Mouse (Mus musculus): Measurements from ENCODE around the gene Ppp1r16b. TPM values are rescaled to one million over a fixed set of nuclear protein-coding genes. Genes with fewer than 3 reads are reported as not detected.
A peak's percentile ranks its signal among the peaks of the same experiment; 100 is the strongest.

Gene Ppp1r16b
- polyA plus RNA-seq, 1 experiment from 2014 or later = 30.6 TPM

GRCm38 (mm10) chr2:158700535-158701256, 35.5 kb downstream of the Ppp1r16b start:
- H3K9me3 ChIP-seq (ENCODE audit: low read length) = no peaks in the 10 kb centered on the region
- WGBS = 87% methylated on average over 17 of the region's 17 CpGs
- H3K4me3 ChIP-seq (ENCODE audit: low read depth, low read length) = no peak overlapping the region
- H3K4me1 ChIP-seq (ENCODE audit: insufficient read depth, low read depth, low read length) = peaks cover 4% of the 10 kb centered on the region; the same call in 1 of the 2 replicates
- H3K27ac ChIP-seq (ENCODE audit: low read length) = no peak overlapping the region
- H3K9ac ChIP-seq (replicated peaks; ENCODE audit: low read depth) = no peak overlapping the region
- ATAC-seq (no peak), DNase-seq (ENCODE audit: low spot score) (no peak)
- TF ChIP-seq EP300 (IDR thresholded peaks at IDR 0.05) (no peak), CTCF (IDR thresholded peaks at IDR 0.05) (no peak)
- H3K36me3 ChIP-seq (ENCODE audit: insufficient read depth, low read length) = no peaks in the 10 kb centered on the region
- H3K27me3 ChIP-seq (replicated peaks; ENCODE audit: insufficient read depth, low read length) = no peaks in the 10 kb centered on the region
- H3K4me2 ChIP-seq (replicated peaks; ENCODE audit: low read depth, low read length) = no peak overlapping the region

- Histone ChIP-seq H3K9ac (replicated peaks; ENCODE audit: low read depth) (no peak overlapping the region), H3K9me3 (ENCODE audit: low read length) (no peaks in the 10 kb centered on the region)
These were observed 36.3 kb downstream of the Ppp1r16b start for GRCm38 (mm10) chr2:158701505-158701904.

GRCm38 (mm10) chr2:158702176-158702575, 37.0 kb downstream of the Ppp1r16b start:
- no peak overlapping the region for H3K4me3 ChIP-seq (ENCODE audit: low read depth, low read length)
- peak; percentile 48 for ATAC-seq
- H3K27ac ChIP-seq (ENCODE audit: low read length) = peak overlapping the region; percentile 38; the same call in 1 of the 2 replicates
- TF ChIP-seq EP300 (IDR thresholded peaks at IDR 0.05) (peak; percentile 86), CTCF (IDR thresholded peaks at IDR 0.05) (no peak)
- no peak overlapping the region for H3K4me2 ChIP-seq (replicated peaks; ENCODE audit: low read depth, low read length)
- no peak for DNase-seq (ENCODE audit: low spot score)
- no peak overlapping the region for H3K9ac ChIP-seq (replicated peaks; ENCODE audit: low read depth)
- 20% methylated on average over 5 of the region's 5 CpGs for WGBS
- no peaks in the 10 kb centered on the region for H3K27me3 ChIP-seq (replicated peaks; ENCODE audit: insufficient read depth, low read length)
- no peaks in the 10 kb centered on the region for H3K36me3 ChIP-seq (ENCODE audit: insufficient read depth, low read length)
- H3K9me3 ChIP-seq (ENCODE audit: low read length) = no peaks in the 10 kb centered on the region
- H3K4me1 ChIP-seq (ENCODE audit: insufficient read depth, low read depth, low read length) = peaks cover 4% of the 10 kb centered on the region; the same call in 1 of the 2 replicates

More at GRCm38 (mm10) chr2:158701505-158701904, 36.3 kb downstream of the Ppp1r16b start:
- no peak overlapping the region for H3K4me3 ChIP-seq (ENCODE audit: low read depth, low read length)
- no peaks in the 10 kb centered on the region for H3K36me3 ChIP-seq (ENCODE audit: insufficient read depth, low read length)
- TF ChIP-seq CTCF (IDR thresholded peaks at IDR 0.05) = no peak
- H3K27ac ChIP-seq (ENCODE audit: low read length) = peak overlapping the region; percentile 38
- ATAC-seq (peak; percentile 32; the same call in 1 of the 2 replicates), DNase-seq (ENCODE audit: low spot score) (no peak)
- peaks cover 4% of the 10 kb centered on the region; the same call in 1 of the 2 replicates for H3K4me1 ChIP-seq (ENCODE audit: insufficient read depth, low read depth, low read length)
- no peaks in the 10 kb centered on the region for H3K27me3 ChIP-seq (replicated peaks; ENCODE audit: insufficient read depth, low read length)
- 62% methylated on average over 9 of the region's 9 CpGs for WGBS
- H3K4me2 ChIP-seq (replicated peaks; ENCODE audit: low read depth, low read length) = 0 out of 2 replicates have a peak overlapping the region, but pooled peaks have one; percentile 1

DNA sequence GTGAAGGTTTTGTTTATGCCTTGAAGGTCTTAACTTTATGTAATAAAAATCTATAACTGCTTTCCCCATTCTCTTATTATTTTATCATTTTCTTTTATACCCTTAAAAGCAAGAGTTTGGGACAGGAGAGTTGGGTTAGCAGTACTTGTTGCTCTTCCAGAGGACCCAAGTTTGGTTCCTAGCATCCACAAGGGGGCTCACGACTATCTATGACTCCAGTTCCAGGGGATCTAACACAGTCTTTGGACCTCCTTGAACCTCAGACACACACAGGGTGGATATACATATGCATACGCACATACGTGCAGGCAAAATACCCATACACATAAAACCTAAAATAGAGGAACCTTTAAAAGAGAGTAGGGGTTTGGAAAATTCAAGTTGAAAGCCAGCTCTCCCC, 39.5 kb downstream of the Ppp1r16b start:
- TF ChIP-seq EP300 (IDR thresholded peaks at IDR 0.05) = no peak
- TF ChIP-seq CTCF (IDR thresholded peaks at IDR 0.05) = peak; percentile 32
- no peak overlapping the region for H3K27ac ChIP-seq (ENCODE audit: low read length)
- H3K9me3 ChIP-seq (ENCODE audit: low read length) = no peaks in the 10 kb centered on the region
- no peak overlapping the region for H3K9ac ChIP-seq (replicated peaks; ENCODE audit: low read depth)
- no peaks in the 10 kb centered on the region for H3K36me3 ChIP-seq (ENCODE audit: insufficient read depth, low read length)
- DNase-seq (ENCODE audit: low spot score) (no peak), ATAC-seq (no peak)
- peaks cover 4% of the 10 kb centered on the region; the same call in 1 of the 2 replicates for H3K4me1 ChIP-seq (ENCODE audit: insufficient read depth, low read depth, low read length)
- 68% methylated on average over 3 of the region's 3 CpGs for WGBS
- no peaks in the 10 kb centered on the region for H3K27me3 ChIP-seq (replicated peaks; ENCODE audit: insufficient read depth, low read length)
- H3K4me3 ChIP-seq (ENCODE audit: low read depth, low read length) = no peak overlapping the region
- H3K4me2 ChIP-seq (replicated peaks; ENCODE audit: low read depth, low read length) = no peak overlapping the region

DNA sequence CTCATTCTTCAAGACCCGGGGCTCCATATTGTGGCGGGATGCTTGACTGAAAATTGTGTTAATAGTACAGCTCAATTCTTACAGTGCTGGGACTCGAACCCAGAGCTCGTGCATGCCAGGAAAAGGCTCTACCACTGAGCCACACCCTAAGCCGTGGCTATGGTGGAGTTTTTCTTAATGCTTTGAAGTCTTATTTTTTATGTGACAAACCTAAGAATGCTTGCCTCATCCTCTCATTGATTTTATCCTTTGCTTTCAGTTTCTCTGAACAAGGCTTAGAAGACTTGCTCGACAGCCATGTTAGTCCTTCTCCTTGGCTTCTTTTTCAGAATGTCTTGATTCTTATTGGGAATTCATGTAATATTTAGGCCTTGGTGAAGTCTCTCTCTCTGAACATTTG, 40.3 kb downstream of the Ppp1r16b start:
- DNase-seq (ENCODE audit: low spot score) (no peak), ATAC-seq (no peak)
- Histone ChIP-seq H3K4me2 (replicated peaks; ENCODE audit: low read depth, low read length) (no peak overlapping the region), H3K4me3 (ENCODE audit: low read depth, low read length) (no peak overlapping the region), H3K4me1 (ENCODE audit: insufficient read depth, low read depth, low read length) (peaks cover 4% of the 10 kb centered on the region; the same call in 1 of the 2 replicates), H3K9ac (replicated peaks; ENCODE audit: low read depth) (no peak overlapping the region), H3K36me3 (ENCODE audit: insufficient read depth, low read length) (no peaks in the 10 kb centered on the region), H3K27ac (ENCODE audit: low read length) (no peak overlapping the region), H3K27me3 (replicated peaks; ENCODE audit: insufficient read depth, low read length) (no peaks in the 10 kb centered on the region), H3K9me3 (ENCODE audit: low read length) (no peaks in the 10 kb centered on the region)
- 79% methylated on average over 6 of the region's 6 CpGs for WGBS
- TF ChIP-seq CTCF (IDR thresholded peaks at IDR 0.05) (no peak), EP300 (IDR thresholded peaks at IDR 0.05) (no peak)

DNA sequence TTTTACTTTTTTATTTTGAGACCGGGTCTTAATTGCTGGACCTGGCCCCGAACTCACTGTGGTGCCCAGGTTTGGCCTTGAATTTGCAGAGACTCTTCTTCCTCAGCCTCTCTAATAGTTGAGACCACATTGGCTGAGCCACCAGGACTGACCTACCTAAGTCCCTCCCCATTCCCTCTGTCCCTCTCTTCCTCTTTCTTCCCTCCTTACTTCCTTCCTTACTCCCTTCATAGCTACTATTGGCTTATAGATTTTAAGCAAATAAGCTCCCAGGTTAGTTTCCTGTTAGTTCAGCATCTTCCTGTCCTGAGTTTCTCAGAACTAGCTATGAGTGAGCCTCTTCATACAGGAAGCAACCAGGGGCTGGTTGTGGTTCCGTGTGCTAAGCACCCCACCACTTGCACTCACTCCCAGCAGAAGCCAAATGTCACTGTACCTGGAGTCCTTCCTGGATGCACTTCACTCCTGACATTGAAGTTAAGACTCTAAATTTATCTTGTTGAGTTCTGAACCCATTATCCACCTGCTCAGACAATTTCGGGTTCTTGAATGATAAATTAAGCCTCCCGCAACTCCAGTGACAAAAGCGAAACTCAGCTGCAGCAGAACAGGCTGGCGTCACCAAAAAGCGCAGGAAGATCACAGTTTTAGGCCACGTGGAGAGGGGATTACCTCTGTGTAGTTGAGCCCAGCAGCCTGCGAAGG, 41.7 kb downstream of the Ppp1r16b start:
- no peak for ATAC-seq
- Histone ChIP-seq H3K36me3 (ENCODE audit: insufficient read depth, low read length) (no peaks in the 10 kb centered on the region), H3K4me3 (ENCODE audit: low read depth, low read length) (no peak overlapping the region), H3K9me3 (ENCODE audit: low read length) (no peaks in the 10 kb centered on the region), H3K27ac (ENCODE audit: low read length) (no peak overlapping the region), H3K4me2 (replicated peaks; ENCODE audit: low read depth, low read length) (no peak overlapping the region), H3K9ac (replicated peaks; ENCODE audit: low read depth) (no peak overlapping the region), H3K4me1 (ENCODE audit: insufficient read depth, low read depth, low read length) (peaks cover 4% of the 10 kb centered on the region; the same call in 1 of the 2 replicates), H3K27me3 (replicated peaks; ENCODE audit: insufficient read depth, low read length) (no peaks in the 10 kb centered on the region)
- WGBS = 78% methylated on average over 10 of the region's 10 CpGs
- no peak for DNase-seq (ENCODE audit: low spot score)
- TF ChIP-seq EP300 (IDR thresholded peaks at IDR 0.05) (no peak), CTCF (IDR thresholded peaks at IDR 0.05) (no peak)
